Mouse (Mus musculus): ENCODE measurements around the gene Tmem256. TPM values are rescaled to one million over a fixed set of nuclear protein-coding genes. Genes with fewer than 3 reads are reported as not detected.
"Not testable (repeated sequence)": the region's sequence is repeated elsewhere in the genome, so short reads cannot be mapped to it uniquely, and the experiment has no call there.

Gene Tmem256
- total RNA-seq, 2 experiments from 2014 or later, result 141 to 164 TPM

- no peak for DNase-seq (ENCODE audit: low spot score)
Measured at GRCm38 (mm10) chr11:69853994-69854393, 15.7 kb downstream of the Tmem256 start.

- no peak for DNase-seq (ENCODE audit: low spot score)
Measured at GRCm38 (mm10) chr11:69854680-69855079, 16.4 kb downstream of the Tmem256 start.

- no peak for DNase-seq (ENCODE audit: low spot score)
Measured at GRCm38 (mm10) chr11:69855347-69855746, 17.0 kb downstream of the Tmem256 start.

- no peak for DNase-seq (ENCODE audit: low spot score)
Measured at GRCm38 (mm10) chr11:69858113-69858998, 20.0 kb downstream of the Tmem256 start, which contains the start of gene Tnk1. Gene Tnk1 (minus strand): TSS chr11:69858730.

- DNase-seq (ENCODE audit: low spot score), result not testable (repeated sequence)
Measured at GRCm38 (mm10) chr11:69863729-69864128, 25.4 kb downstream of the Tmem256 start.

- DNase-seq (ENCODE audit: low spot score), result no peak
Measured at GRCm38 (mm10) chr11:69864138-69864860, 26.0 kb downstream of the Tmem256 start.

GRCm38 (mm10) chr11:69865561-69865960, 27.2 kb downstream of the Tmem256 start:
- no peak for DNase-seq (ENCODE audit: low spot score)

- DNase-seq (ENCODE audit: low spot score), result no peak
Measured at GRCm38 (mm10) chr11:69867335-69867734, 29.0 kb downstream of the Tmem256 start.

GRCm38 (mm10) chr11:69870289-69871069, 32.2 kb downstream of the Tmem256 start:
- no peak for DNase-seq (ENCODE audit: low spot score)

GRCm38 (mm10) chr11:69871822-69872221, 33.5 kb downstream of the Tmem256 start:
- DNase-seq (ENCODE audit: low spot score), result no peak

GRCm38 (mm10) chr11:69872451-69872850, 34.1 kb downstream of the Tmem256 start:
- DNase-seq (ENCODE audit: low spot score), result no peak

GRCm38 (mm10) chr11:69876186-69876585, 37.9 kb downstream of the Tmem256 start:
- no peak for DNase-seq (ENCODE audit: low spot score)

- DNase-seq (ENCODE audit: low spot score), result peak; percentile 86
Measured at GRCm38 (mm10) chr11:69876867-69877266, 38.6 kb downstream of the Tmem256 start.

GRCm38 (mm10) chr11:69877878-69878277, 39.6 kb downstream of the Tmem256 start, which contains the start of gene Tmem95:
Gene Tmem95 (minus strand): TSS chr11:69878018.
- no peak for DNase-seq (ENCODE audit: low spot score)

GRCm38 (mm10) chr11:69878399-69878798, 40.1 kb downstream of the Tmem256 start:
- no peak for DNase-seq (ENCODE audit: low spot score)

- DNase-seq (ENCODE audit: low spot score), result no peak
Measured at GRCm38 (mm10) chr11:69878952-69879351, 40.6 kb downstream of the Tmem256 start.

GRCm38 (mm10) chr11:69879711-69880110, 41.4 kb downstream of the Tmem256 start:
- no peak for DNase-seq (ENCODE audit: low spot score)

- DNase-seq (ENCODE audit: low spot score), result peak; percentile 71
Measured at GRCm38 (mm10) chr11:69880506-69880852, 42.2 kb downstream of the Tmem256 start.

- DNase-seq (ENCODE audit: low spot score), result peak; percentile 92
Measured at GRCm38 (mm10) chr11:69880853-69881603, 42.7 kb downstream of the Tmem256 start, which contains the start of gene Kctd11. Gene Kctd11 (minus strand): TSS chr11:69881406.

GRCm38 (mm10) chr11:69881787-69882670, 43.7 kb downstream of the Tmem256 start:
- no peak for DNase-seq (ENCODE audit: low spot score)
